Mouse (Mus musculus): ENCODE measurements around the gene Pck1. TPM values are rescaled to one million over a fixed set of nuclear protein-coding genes. Genes with fewer than 3 reads are reported as not detected.
"Not testable (repeated sequence)": the region's sequence is repeated elsewhere in the genome, so short reads cannot be mapped to it uniquely, and the experiment has no call there.

The Pck1 gene
- not detected in 2 replicates for polyA plus RNA-seq (2015; fragmentation: Nextera tagmentation; extraction: Ambion mirVana)

DNA sequence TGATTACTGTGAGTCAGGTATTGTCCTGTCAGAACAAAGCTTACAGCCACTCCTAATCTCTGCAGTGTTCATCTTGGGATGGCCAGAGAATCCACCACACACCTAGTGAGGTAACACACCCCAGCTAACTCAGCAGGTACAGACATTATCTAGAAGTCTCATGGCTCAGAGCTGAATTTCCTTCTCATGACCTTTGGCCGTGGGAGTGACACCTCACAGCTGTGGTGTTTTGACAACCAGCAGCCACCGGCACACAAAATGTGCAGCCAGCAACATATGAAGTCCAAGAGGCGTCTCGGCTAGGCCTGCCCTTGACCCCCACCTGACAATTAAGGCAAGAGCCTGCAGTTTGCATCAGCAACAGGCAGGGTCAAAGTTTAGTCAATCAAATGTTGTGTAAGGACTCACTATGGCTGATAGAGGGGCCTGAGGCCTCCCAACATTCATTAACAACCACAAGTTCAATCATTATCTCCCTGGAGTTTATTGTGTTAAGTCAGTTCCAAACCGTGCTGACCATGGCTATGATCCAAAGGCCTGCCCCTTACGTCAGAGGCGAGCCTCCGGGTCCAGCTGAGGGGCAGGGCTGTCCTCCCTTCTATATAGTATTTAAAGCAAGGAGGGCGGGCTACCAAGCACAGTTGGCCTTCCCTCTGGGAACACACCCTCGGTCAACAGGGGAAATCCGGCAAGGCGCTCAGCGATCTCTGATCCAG lies at the start of gene Pck1:
Pck1 (plus strand) TSS at position 613 of the 716 bp plus-strand sequence.
- Histone ChIP-seq H3K27me3 (no peaks in the 10 kb centered on the region), H3K36me3 (no peaks in the 10 kb centered on the region)
- WGBS, result 79% methylated on average over 13 of the region's 13 CpGs

DNA sequence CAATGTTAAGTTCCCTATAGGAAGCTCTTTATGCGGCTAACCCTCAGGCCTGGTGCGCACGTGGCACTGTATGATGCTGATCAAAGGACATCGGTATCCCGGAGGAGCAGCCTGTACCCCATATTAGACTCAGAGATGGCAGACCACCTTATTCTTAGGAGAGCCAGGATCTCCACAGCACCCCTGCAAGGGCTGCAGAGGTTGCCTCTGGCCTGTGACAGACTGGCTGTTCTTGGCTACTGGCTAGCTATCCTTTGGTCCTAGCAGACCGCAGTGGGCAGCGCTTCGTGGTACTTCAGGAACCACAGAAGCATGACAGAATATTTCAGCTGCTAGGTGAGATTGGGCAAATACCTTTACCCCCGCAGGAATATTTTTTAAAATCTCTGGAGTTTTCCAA lies 46.4 kb upstream of the Pck1 start:
- no peak overlapping the region for H3K9ac ChIP-seq
- no peak overlapping the region for H3K4me3 ChIP-seq
- H3K4me2 ChIP-seq (replicated peaks), result no peak overlapping the region
- H3K9me3 ChIP-seq, result no peaks in the 10 kb centered on the region
- ATAC-seq (ENCODE audit: low FRiP score, low read depth), result no peak
- 0 out of 2 replicates have a peak, but pooled peaks cover 4% of the 10 kb centered on the region for H3K4me1 ChIP-seq
- WGBS, result 81% methylated on average over 9 of the region's 9 CpGs
- no peak overlapping the region; the same call in 1 of the 2 replicates for H3K27ac ChIP-seq
- no peaks in the 10 kb centered on the region for H3K36me3 ChIP-seq
- H3K27me3 ChIP-seq, result peaks cover 31% of the 10 kb centered on the region

More for the DNA sequence above, at the start of gene Pck1:
- Histone ChIP-seq H3K4me3 (no peak within 1 kb of the TSS), H3K9me3 (no peaks in the 10 kb centered on the region), H3K9ac (no peak within 1 kb of the TSS), H3K27ac (no peak within 1 kb of the TSS), H3K4me1 (no peaks in the 10 kb centered on the region), H3K4me2 (replicated peaks) (no peak within 1 kb of the TSS)
- ATAC-seq (ENCODE audit: low FRiP score, low read depth), result no peak

DNA sequence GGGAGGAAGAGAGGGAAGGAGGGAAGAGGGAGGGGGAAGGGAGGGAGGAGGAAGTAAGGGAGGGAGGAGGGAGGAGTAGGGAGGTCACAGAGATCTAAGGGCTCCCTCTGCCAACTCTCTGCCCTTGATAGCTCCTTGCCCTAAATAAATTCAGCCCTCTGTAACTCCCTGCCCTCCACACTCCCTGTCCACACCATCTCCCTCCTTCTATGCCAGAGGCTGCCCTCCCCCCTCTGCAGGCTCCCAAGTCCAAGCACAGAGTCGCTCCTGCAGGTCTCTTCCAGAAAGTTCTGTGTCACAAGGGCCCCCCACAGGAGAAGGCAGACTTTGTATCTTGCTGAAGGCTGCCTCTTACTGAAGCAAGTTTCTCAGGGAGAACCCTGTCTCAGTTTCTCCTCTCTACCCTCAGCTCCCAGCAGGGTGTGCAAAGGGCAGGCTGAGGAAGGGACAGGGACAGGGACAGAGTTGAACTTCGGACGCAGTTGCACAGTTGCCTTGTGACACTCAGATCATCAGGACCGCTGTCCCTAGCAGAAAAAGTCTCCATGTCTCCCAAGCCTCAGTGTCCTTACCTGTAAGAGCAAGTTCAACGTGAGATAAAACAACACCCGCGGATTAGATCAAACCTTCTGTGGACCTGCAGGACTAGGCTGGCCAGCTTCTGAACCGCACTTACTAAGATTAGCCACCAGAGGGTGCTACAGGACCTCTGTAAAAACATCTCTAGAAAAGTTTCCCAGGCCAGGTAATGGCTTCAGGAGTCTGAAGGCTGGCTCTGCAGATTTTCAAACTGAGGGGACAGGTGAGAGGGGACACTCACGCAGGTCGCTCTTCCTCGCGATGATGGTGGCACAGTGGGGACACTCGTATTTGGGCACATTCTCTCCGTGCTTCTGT lies 45.7 kb upstream of the Pck1 start:
- H3K9ac ChIP-seq, result peak overlapping the region; percentile 31; the same call in 1 of the 2 replicates
- 13% methylated on average over 14 of the region's 14 CpGs for WGBS
- H3K4me3 ChIP-seq, result no peak overlapping the region
- peak; percentile 48; the same call in 1 of the 2 replicates for ATAC-seq (ENCODE audit: low FRiP score, low read depth)
- 0 out of 2 replicates have a peak, but pooled peaks cover 4% of the 10 kb centered on the region for H3K4me1 ChIP-seq
- peaks cover 26% of the 10 kb centered on the region for H3K27me3 ChIP-seq
- H3K9me3 ChIP-seq, result no peaks in the 10 kb centered on the region
- H3K27ac ChIP-seq, result no peak overlapping the region
- no peaks in the 10 kb centered on the region for H3K36me3 ChIP-seq
- H3K4me2 ChIP-seq (replicated peaks), result no peak overlapping the region

DNA sequence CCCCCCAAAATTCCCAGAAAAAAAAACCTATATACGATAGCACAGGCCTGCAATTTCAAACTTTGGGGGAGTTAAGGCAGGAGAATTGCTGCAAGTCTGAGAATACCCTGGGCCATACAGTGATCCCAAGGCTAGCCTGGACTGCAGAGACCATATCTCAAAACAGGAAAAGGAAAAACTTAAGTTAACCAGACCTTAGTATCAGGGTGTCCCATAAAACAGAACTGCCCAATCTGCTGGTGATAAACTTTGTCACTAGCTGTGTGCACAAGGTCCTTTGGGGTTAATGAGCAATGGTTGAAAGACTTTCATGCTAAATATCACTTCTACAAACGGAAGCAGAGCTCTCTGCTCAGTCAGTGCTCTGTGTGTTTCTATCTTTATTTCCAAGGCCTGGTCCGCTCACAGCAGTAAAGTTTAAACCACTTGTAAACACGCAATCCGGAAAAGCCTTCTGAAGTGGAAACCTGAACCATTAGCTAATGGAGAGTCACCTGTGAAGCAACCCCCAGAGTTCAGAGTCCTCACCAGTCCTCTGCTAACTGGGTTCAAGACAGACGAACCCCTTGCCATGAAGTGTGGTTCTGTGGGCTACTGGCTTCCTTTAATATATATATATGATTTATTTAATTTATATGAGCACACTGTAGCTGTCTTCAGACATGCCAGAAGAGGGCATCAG lies 44.2 kb upstream of the Pck1 start:
- no peak for ATAC-seq (ENCODE audit: low FRiP score, low read depth)

DNA sequence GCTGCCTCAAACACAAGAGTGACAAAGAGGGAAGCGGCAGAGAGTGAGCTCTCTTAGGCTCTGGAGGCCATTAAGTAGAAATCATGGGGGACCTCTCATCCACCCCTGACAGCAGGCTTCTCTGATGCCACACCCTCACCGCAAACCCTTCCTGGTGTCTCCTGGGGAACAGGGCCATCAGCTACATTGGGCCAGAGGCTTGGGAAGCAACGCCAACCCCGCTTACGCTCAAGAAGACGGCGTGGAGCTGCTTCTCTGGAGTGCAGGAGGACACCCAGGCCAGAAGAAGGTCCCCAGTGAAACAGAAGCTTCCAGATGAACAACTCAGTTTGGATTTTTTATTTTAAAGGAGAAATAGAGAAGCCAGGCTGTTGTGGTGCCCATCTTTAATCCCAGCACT lies 43.3 kb upstream of the Pck1 start:
- Histone ChIP-seq H3K4me3 (no peak overlapping the region), H3K4me1 (0 out of 2 replicates have a peak, but pooled peaks cover 7% of the 10 kb centered on the region), H3K36me3 (no peaks in the 10 kb centered on the region), H3K9ac (no peak overlapping the region), H3K9me3 (no peaks in the 10 kb centered on the region), H3K27ac (no peak overlapping the region), H3K27me3 (peaks cover 21% of the 10 kb centered on the region), H3K4me2 (replicated peaks) (no peak overlapping the region)
- no peak for ATAC-seq (ENCODE audit: low FRiP score, low read depth)
- WGBS, result 91% methylated on average over 7 of the region's 7 CpGs

More for the DNA sequence above, 44.2 kb upstream of the Pck1 start:
- H3K9me3 ChIP-seq, result no peaks in the 10 kb centered on the region
- no peak overlapping the region for H3K4me2 ChIP-seq (replicated peaks)
- H3K27me3 ChIP-seq, result peaks cover 21% of the 10 kb centered on the region
- H3K9ac ChIP-seq, result no peak overlapping the region
- no peak overlapping the region for H3K4me3 ChIP-seq
- no peaks in the 10 kb centered on the region for H3K36me3 ChIP-seq
- WGBS, result 40% methylated on average over 6 of the region's 6 CpGs
- 0 out of 2 replicates have a peak, but pooled peaks cover 7% of the 10 kb centered on the region for H3K4me1 ChIP-seq
- H3K27ac ChIP-seq, result no peak overlapping the region

DNA sequence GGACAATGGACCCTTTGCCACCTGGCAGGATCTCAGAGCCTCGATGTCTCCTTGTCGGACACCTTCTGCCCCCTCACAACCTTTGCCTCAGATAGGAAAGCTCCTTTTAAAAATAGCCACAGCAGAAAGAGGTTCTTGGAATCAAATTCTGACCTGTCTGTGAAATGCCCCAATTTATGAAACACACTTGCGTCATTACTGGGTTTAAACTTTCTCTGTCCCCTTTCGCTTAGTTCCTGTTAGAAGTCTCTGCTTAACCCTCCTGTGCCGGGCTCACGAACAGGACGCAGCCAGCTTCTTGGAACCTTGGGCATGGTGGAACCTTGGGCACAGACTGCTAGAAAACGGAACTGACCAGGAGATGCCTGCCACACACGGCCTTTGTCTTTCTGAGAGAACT lies 42.3 kb upstream of the Pck1 start:
- Histone ChIP-seq H3K4me2 (replicated peaks) (no peak overlapping the region), H3K9ac (no peak overlapping the region), H3K4me1 (0 out of 2 replicates have a peak, but pooled peaks cover 7% of the 10 kb centered on the region), H3K27me3 (peaks cover 16% of the 10 kb centered on the region), H3K36me3 (no peaks in the 10 kb centered on the region), H3K4me3 (no peak overlapping the region), H3K27ac (no peak overlapping the region), H3K9me3 (no peaks in the 10 kb centered on the region)
- no peak for ATAC-seq (ENCODE audit: low FRiP score, low read depth)
- WGBS, result 88% methylated on average over 9 of the region's 9 CpGs

DNA sequence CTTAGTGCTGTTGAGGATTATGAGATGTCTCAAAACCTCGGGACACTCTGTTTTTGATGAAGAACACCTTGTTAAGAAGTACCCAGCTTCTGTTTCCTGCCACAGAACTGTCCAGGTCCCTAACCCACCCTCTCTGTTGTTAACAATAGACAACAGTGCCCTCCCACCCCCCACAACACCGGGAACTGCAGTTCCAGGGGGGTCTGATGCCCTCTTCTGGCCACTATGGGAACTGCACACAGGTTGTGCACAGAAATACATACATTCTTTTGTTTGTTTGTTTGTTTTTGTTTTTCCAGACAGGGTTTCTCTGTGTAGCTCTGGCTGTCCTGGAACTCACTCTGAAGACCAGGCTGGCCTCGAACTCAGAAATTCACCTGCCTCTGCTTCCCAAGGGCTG lies 39.1 kb upstream of the Pck1 start:
- not testable (repeated sequence) for H3K36me3 ChIP-seq; ATAC-seq (ENCODE audit: low FRiP score, low read depth); H3K9ac ChIP-seq; H3K4me3 ChIP-seq; H3K9me3 ChIP-seq; H3K27ac ChIP-seq; H3K27me3 ChIP-seq; H3K4me2 ChIP-seq (replicated peaks)
- H3K4me1 ChIP-seq, result peaks cover 15% of the 10 kb centered on the region
- WGBS, result 68% methylated on average over 3 of the region's 3 CpGs

DNA sequence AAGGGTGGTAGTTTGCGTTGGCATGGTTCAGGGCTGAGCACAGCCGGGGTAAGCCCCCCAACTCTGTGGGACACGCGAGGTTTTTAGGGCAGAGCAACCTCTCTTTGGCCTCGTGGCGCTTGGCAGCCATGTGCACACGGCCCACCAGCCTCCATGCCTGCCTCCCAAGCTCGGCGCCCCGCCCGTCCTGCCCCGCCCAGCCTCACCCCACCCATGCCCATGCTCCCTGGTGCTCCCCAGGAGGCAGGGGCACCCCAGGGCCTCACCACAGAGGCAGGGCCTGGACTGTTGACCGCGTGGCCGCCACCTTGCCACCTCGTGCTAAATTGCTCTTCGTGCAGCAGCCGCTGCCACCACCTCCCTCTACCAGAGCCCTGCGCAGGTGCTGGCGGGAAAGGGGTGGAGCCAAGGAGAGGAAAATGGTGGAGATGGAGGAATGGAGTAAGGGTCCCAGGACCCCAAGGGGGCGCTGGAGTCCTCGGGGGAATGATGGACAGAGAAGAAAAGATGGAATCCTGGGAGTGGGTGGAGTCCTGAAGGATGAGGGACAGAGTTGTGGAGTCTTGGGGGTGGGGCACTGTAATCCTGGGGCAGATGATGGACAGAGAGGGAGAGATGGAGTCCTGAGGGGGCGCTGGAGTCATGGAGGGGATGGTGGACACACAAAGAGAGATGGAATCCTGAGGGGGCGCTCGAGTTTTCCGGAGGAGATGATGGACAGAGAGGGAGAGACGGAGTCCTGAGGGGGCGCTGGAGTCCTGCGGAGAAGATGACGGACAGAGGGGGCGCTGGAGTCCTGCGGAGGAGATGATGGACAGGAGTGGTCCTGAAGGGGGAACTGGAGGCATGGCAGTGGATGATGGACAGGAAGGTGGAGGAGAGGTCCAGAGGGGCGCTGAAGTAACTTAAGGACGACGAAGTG lies 33.6 kb upstream of the Pck1 start, which contains the start of gene Ctcfl:
Ctcfl (minus strand) TSS at position 503 of the 922 bp plus-strand sequence.
- Histone ChIP-seq H3K9me3 (no peaks in the 10 kb centered on the region), H3K27ac (no peak within 1 kb of the TSS), H3K4me2 (replicated peaks) (no peak within 1 kb of the TSS), H3K4me3 (no peak within 1 kb of the TSS), H3K4me1 (peaks cover 10% of the 10 kb centered on the region), H3K27me3 (no peaks in the 10 kb centered on the region; the same call in 1 of the 2 replicates), H3K9ac (no peak within 1 kb of the TSS), H3K36me3 (no peaks in the 10 kb centered on the region)
- no peak for ATAC-seq (ENCODE audit: low FRiP score, low read depth)
- 87% methylated on average over 35 of the region's 35 CpGs for WGBS

DNA sequence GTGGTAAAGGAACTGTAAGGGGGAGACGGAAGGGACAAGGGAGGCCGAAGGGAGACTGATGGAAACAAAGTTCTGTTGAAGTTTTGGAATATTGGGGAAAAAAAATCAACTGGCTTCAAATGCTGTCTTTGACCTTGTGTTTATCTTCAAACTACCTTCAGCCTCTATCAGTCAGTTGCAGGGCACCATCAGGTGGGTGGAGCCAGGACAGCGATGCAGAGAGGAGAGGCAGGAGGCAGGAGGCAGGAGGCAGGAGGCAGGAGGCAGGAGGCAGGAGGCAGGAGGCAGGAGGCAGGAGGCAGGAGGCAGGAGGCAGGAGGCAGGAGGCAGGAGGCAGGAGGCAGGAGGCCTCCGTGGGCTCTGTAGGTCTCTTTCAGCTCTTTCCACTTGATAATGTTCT lies 32.7 kb upstream of the Pck1 start:
- H3K27ac ChIP-seq; H3K27me3 ChIP-seq; H3K36me3 ChIP-seq; H3K4me3 ChIP-seq; ATAC-seq (ENCODE audit: low FRiP score, low read depth); H3K4me2 ChIP-seq (replicated peaks); H3K9me3 ChIP-seq; H3K9ac ChIP-seq: not testable (repeated sequence)
- 68% methylated on average over 4 of the region's 4 CpGs for WGBS
- H3K4me1 ChIP-seq, result peaks cover 10% of the 10 kb centered on the region

DNA sequence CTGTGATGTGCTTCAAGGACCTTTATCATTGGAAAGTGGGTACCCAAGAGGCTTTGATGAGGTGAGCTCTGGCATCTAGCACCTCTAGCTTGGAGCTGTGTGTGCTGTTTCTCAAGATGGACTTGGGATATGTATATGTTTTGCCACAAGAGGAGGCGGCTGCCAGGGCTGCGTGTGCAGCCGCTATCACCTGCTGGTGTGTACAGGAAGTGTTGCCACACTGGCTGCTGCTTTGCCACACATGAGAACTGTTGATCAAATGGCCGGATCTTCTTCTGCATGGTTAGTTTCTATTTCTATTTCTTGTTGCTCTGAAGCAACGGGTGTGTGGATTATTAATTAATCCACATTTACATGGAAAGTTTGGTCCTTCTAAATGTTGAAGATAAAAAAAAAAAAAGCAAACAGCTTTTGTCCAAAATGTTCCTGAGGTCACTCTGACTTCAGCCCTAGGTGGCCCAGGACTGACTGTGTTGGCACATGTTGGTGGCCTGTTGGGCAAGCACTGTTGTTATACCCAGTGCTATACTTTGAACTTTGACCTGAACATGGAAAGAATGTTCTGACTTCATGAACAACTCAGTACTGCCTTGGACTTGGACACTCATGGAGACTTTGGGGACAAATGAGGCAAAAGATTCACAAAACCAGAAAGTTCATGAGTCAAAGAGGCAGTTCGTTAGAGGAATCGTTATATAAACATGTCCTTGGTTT lies 28.7 kb upstream of the Pck1 start:
- no peak overlapping the region for H3K4me3 ChIP-seq
- ATAC-seq (ENCODE audit: low FRiP score, low read depth), result no peak
- no peaks in the 10 kb centered on the region; the same call in 1 of the 2 replicates for H3K27me3 ChIP-seq
- 0 out of 2 replicates have a peak, but pooled peaks cover 6% of the 10 kb centered on the region for H3K9me3 ChIP-seq
- H3K36me3 ChIP-seq, result no peaks in the 10 kb centered on the region
- H3K27ac ChIP-seq, result no peak overlapping the region
- 89% methylated on average over 7 of the region's 7 CpGs for WGBS
- no peak overlapping the region for H3K9ac ChIP-seq
- H3K4me2 ChIP-seq (replicated peaks), result no peak overlapping the region
- H3K4me1 ChIP-seq, result no peaks in the 10 kb centered on the region

Data from limb, embryonic 13.5 days (tissue).